Mouse (Mus musculus) kidney, adult 2 months (tissue): ENCODE data around the gene Gm17019.
"Not testable (repeated sequence)": the region's sequence is repeated elsewhere in the genome, so short reads cannot be mapped to it uniquely, and the experiment has no call there.

Source experiments
- CTCF ChIP-seq: fragments of 200-500 bp; conservative IDR thresholded peaks from 2 replicates; pipeline ENCODE4 v1.5.1; 2011; ENCODE audit warnings: low read depth, mild to moderate bottlenecking, control low read depth, low read length, moderate library complexity, mixed read lengths; ENCODE audit not compliant: insufficient read depth, insufficient read length
- POLR2A ChIP-seq: fragments of 200-500 bp; IDR thresholded peaks from one replicate; pipeline ENCODE4 v1.6.1; 2011; ENCODE audit warnings: low read depth, low read length, control low read depth

DNA sequence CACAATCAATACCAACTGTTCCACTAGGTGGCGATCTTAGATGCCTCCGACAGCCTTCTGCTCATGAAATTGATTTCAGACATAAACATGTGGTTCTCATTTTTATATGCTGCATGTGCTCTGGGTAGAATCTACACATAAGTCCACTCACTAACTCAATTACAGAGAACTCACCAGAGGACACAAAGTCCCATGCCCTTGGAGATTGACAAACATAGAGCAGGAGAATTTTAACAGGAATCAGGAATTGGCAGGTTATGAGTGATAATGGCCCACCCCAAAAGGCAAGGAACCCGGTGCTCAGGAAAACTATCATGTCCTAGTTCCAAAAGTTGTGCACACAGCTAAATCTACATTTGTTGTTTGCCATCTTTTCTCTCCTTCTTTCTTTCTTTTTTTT is 25.9 kb downstream of the Gm17019 start:
- TF ChIP-seq CTCF, POLR2A: not testable (repeated sequence)
